In the genomic region with DNA sequence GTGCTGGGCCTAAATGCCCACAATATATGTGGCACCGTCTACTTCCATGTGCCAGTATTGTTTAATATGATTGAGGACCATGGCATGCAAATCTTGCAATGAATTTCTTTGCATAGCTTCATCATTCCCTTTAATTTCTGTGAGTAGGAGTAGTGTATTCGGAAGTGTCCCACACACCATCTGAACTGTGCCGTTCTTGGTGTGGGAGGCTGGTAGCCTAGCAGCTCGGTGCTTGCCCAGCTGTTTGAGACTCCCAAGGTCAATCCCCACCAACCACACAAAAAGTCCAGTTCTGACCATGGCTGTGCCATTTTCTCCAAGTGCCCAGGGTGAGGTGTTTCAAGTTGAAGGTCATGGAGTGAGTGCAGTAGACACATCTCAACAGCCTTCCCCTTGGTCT, we compare ENCODE assay signal across 20 mouse cellular contexts. TPM values are rescaled to one million over a fixed set of nuclear protein-coding genes. Genes with fewer than 3 reads are reported as not detected.
DNase-seq lines count a peak whose midpoint lies in the region.
"Had no signal": no experiment of that assay in that cellular context is flagged by ENCODE, and none has a peak within 500 bp of the region (broad histone marks: within the 10 kb centered on the region; RNA-seq: fewer than 3 reads in every experiment).

No protein-coding gene starts in this region.

- DNase-seq in frontal cortex, postnatal 36 days (ENCODE audit: low spot score in 2 of 2), result peak; percentile 52 to 57
- no peak for DNase-seq in frontal cortex, postnatal 14 days (ENCODE audit: low spot score in 2 of 2)
- peak; percentile 18 to 47 for DNase-seq in left cerebral cortex, adult 9 months (ENCODE audit: low spot score in 2 of 2)
- no peak for DNase-seq in left cerebral cortex, postnatal 4 days
- peak; percentile 23 for DNase-seq in right cerebral cortex, postnatal 25 days
- no peak for DNase-seq in right cerebral cortex, postnatal 10 days (ENCODE audit: low spot score in 2 of 2)
- DNase-seq in telencephalon, adult 2 months (ENCODE audit: low read depth, low spot score), result peak; percentile 81
- no peak for DNase-seq in adrenal gland, postnatal 36 days
- DNase-seq: adrenal gland, postnatal 10 days; cerebellum, adult 18-20 months; cerebellum, postnatal 10 days; gastrocnemius, postnatal 25 days; heart, adult 11 months; heart, postnatal 36 days; kidney, adult 8-10 months; kidney, postnatal 10 days; lung, embryonic 14.5 days; lung, postnatal 14 days; thymus, adult 2 months; thymus, postnatal 36 days had no signal

- intact Hi-C loops in left cerebral cortex, postnatal 4 days (cut with DNase I), result no loop called here

RNA-seq across cellular contexts. Expression of a gene that starts 52.1 kb away (rescaled TPM):
- 1 to 10 TPM; 4.5 to 5.1 TPM for total RNA-seq in left cerebral cortex, postnatal 4 days (2021)
- 10 to 100 TPM; 23.9 to 25.0 TPM for total RNA-seq in adrenal gland, postnatal 36 days (2021)

Comparison
In these comparisons a context has a peak if more than half of its experiments do, and no peak if none do; other contexts are left out.
1. DNase-seq: peak in frontal cortex, postnatal 36 days (2 of 2), left cerebral cortex, adult 9 months (2 of 2), right cerebral cortex, postnatal 25 days (single experiment) and telencephalon, adult 2 months (single experiment); none in frontal cortex, postnatal 14 days (0 of 2), left cerebral cortex, postnatal 4 days (single experiment), right cerebral cortex, postnatal 10 days (0 of 2) and adrenal gland, postnatal 36 days (0 of 2).
2. RNA of a gene that starts 52.1 kb away (total RNA-seq): 23.9 to 25.0 TPM in adrenal gland, postnatal 36 days; 4.5 to 5.1 TPM in left cerebral cortex, postnatal 4 days; every median in the first group is over 4 times any median in the second.